In genomic region chr7:24211343-24211742, GRCm38 (mm10) we compare ENCODE assay signal across 15 mouse cellular contexts. TPM values are rescaled to one million over a fixed set of nuclear protein-coding genes. Genes with fewer than 3 reads are reported as not detected.
DNase-seq lines count a peak whose midpoint lies in the region; ATAC-seq and TF ChIP-seq lines count a peak whose summit lies in the region.
"Had no signal": no experiment of that assay in that cellular context is flagged by ENCODE, and none has a peak within 500 bp of the region (broad histone marks: within the 10 kb centered on the region; RNA-seq: fewer than 3 reads in every experiment).

Zfp111 (minus strand) TSS chr7:24211443.

- H3K36me3 ChIP-seq in midbrain, embryonic 10.5 days = peaks cover under 1% of the 10 kb centered on the region
- H3K36me3 ChIP-seq in midbrain, embryonic 14.5 days (ENCODE audit: control insufficient read depth, insufficient read depth, low read length) = no peaks in the 10 kb centered on the region
- H3K36me3 ChIP-seq: heart, embryonic 15.5 days; hindbrain, embryonic 15.5 days; liver, embryonic 13.5 days had no signal

- TF ChIP-seq CTCF in embryonic fibroblast, embryonic 13.5 days (IDR thresholded peaks at IDR 0.05; ENCODE audit: borderline replicate concordance, insufficient read depth, low read length) = no peak

- WGBS in midbrain, embryonic 10.5 days = 83% methylated on average over 5 of the region's 5 CpGs
- 81% methylated on average over 5 of the region's 5 CpGs for WGBS in midbrain, embryonic 14.5 days

- no peak for TF ChIP-seq POLR2A in embryonic fibroblast, embryonic 13.5 days (IDR thresholded peaks at IDR 0.05; ENCODE audit: low read depth, low read length)

- H3K4me3 ChIP-seq in midbrain, embryonic 10.5 days = no peak within 1 kb of the TSS
- no peak within 1 kb of the TSS for H3K4me3 ChIP-seq in midbrain, embryonic 14.5 days (replicated peaks; ENCODE audit: low read depth, low read length)
- no peak within 1 kb of the TSS for H3K4me3 ChIP-seq in embryonic fibroblast, embryonic 13.5 days (ENCODE audit: insufficient read depth, low read length)
- H3K4me3 ChIP-seq: heart, embryonic 15.5 days; hindbrain, embryonic 15.5 days; liver, embryonic 13.5 days had no signal

- H3K9me3 ChIP-seq in midbrain, embryonic 10.5 days (replicated peaks) = no peaks in the 10 kb centered on the region; the same call in 1 of the 2 replicates
- H3K9me3 ChIP-seq in midbrain, embryonic 14.5 days (ENCODE audit: control insufficient read depth, low read length) = no peaks in the 10 kb centered on the region
- H3K9me3 ChIP-seq: heart, embryonic 15.5 days; hindbrain, embryonic 15.5 days; liver, embryonic 13.5 days had no signal

- peaks cover 15% of the 10 kb centered on the region for H3K4me1 ChIP-seq in midbrain, embryonic 10.5 days
- H3K4me1 ChIP-seq in midbrain, embryonic 14.5 days (ENCODE audit: control insufficient read depth, insufficient read depth, low read length) = peaks cover 5% of the 10 kb centered on the region; the same call in 1 of the 2 replicates
- no peaks in the 10 kb centered on the region for H3K4me1 ChIP-seq in embryonic fibroblast, embryonic 13.5 days (ENCODE audit: control insufficient read depth, insufficient read depth, low read length)

- H3K27me3 ChIP-seq in midbrain, embryonic 10.5 days (ENCODE audit: low read depth, poor library complexity, severe bottlenecking) = no peaks in the 10 kb centered on the region
- H3K27me3 ChIP-seq in midbrain, embryonic 14.5 days (ENCODE audit: control insufficient read depth, insufficient read depth, low read length) = no peaks in the 10 kb centered on the region
- H3K27me3 ChIP-seq: heart, embryonic 15.5 days; hindbrain, embryonic 15.5 days; liver, embryonic 13.5 days had no signal

- H3K27ac ChIP-seq in midbrain, embryonic 10.5 days (replicated peaks) = no peak within 1 kb of the TSS
- H3K27ac ChIP-seq in midbrain, embryonic 14.5 days (replicated peaks; ENCODE audit: low read depth, low read length) = no peak within 1 kb of the TSS
- no peak within 1 kb of the TSS for H3K27ac ChIP-seq in embryonic fibroblast, embryonic 13.5 days (ENCODE audit: insufficient read depth, low read length)
- H3K27ac ChIP-seq: heart, embryonic 15.5 days; hindbrain, embryonic 15.5 days; liver, embryonic 13.5 days had no signal

- no peak for DNase-seq in layer of hippocampus, adult 8-10 months (ENCODE audit: low spot score in 2 of 2)
- DNase-seq in layer of hippocampus, adult 11-12 months (ENCODE audit: low spot score) = no peak
- no peak for DNase-seq in midbrain, embryonic 10.5 days (ENCODE audit: low spot score)
- DNase-seq in midbrain, embryonic 14.5 days = no peak
- no peak for DNase-seq in urinary bladder, adult 2 months (ENCODE audit: low spot score)
- DNase-seq: cerebellum, postnatal 10 days; gastrocnemius, postnatal 14 days; kidney, adult 2 months; liver, embryonic 13.5 days had no signal

- no peak within 1 kb of the TSS for H3K4me2 ChIP-seq in midbrain, embryonic 14.5 days (ENCODE audit: low read length)
- H3K4me2 ChIP-seq: heart, embryonic 15.5 days; hindbrain, embryonic 15.5 days; liver, embryonic 13.5 days had no signal

- ATAC-seq in midbrain, embryonic 14.5 days (ENCODE audit: low FRiP score, low TSS enrichment) = no peak
- ATAC-seq in megakaryocyte progenitor cell, adult 5-6 weeks (replicated peaks; ENCODE audit: poor library complexity) = no peak
- ATAC-seq: Patski had no signal

- H3K9ac ChIP-seq in midbrain, embryonic 14.5 days (replicated peaks; ENCODE audit: low read length) = no peak within 1 kb of the TSS
- H3K9ac ChIP-seq: heart, embryonic 15.5 days; hindbrain, embryonic 15.5 days; liver, embryonic 13.5 days had no signal

RNA-seq across cellular contexts. Expression of gene Zfp111, which starts in this region (rescaled TPM):
- 10 to 100 TPM; 12.2 to 15.2 (median 14.8) TPM for total RNA-seq in layer of hippocampus, adult 8-10 months (2022)
- polyA plus RNA-seq in midbrain, embryonic 10.5 days (2016; fragmentation: Nextera tagmentation; extraction: Ambion mirVana) = 10.7 and 10.9 TPM in 2 replicates
- 3.1 and 6.6 TPM in 2 replicates for polyA plus RNA-seq in midbrain, embryonic 14.5 days (2014; fragmentation: Nextera tagmentation; extraction: Ambion mirVana)
- 12.4 and 14.0 TPM in 2 replicates for polyA plus RNA-seq in embryonic fibroblast, embryonic 13.5 days (2011; ENCODE audit: insufficient read length, low read depth, missing spikeins)
- 10.3 and 14.3 TPM in 2 replicates for total RNA-seq in megakaryocyte progenitor cell, adult 5-6 weeks (2015)
- 19.7 and 21.2 TPM in 2 replicates for total RNA-seq in megakaryocyte progenitor cell, adult 5-6 weeks (2017)
- polyA plus RNA-seq in urinary bladder, adult 2 months (2012; rRNA removed) = 4.6 and 5.5 TPM in 2 replicates
- total RNA-seq: CH12.LX had no signal
